Mouse (Mus musculus) ovary, postnatal 36 days (tissue): Measurements from ENCODE around the gene Ddit4l.
"Not testable (repeated sequence)": the region's sequence is repeated elsewhere in the genome, so short reads cannot be mapped to it uniquely, and the experiment has no call there.

Source experiments
- DNase-seq: peaks from one replicate; pipeline ENCODE4 v3.0.0; 2022; ENCODE audit warnings: low spot score, mixed read lengths

The Ddit4l gene

GRCm38 (mm10) chr3:137647427-137648100 lies 26.2 kb downstream of the Ddit4l start:
- DNase-seq = no peak

GRCm38 (mm10) chr3:137649112-137649511 lies 27.7 kb downstream of the Ddit4l start:
- no peak for DNase-seq

- DNase-seq = no peak
Observed at GRCm38 (mm10) chr3:137652853-137653252, 31.4 kb downstream of the Ddit4l start.

GRCm38 (mm10) chr3:137671224-137671623 lies 49.8 kb downstream of the Ddit4l start, which contains the start of gene Gm21962:
Gm21962 (plus strand) TSS chr3:137671524.
- DNase-seq = not testable (repeated sequence)
